Mouse (Mus musculus): ENCODE measurements at regions not wholly inside any gene's neighbourhood (a gene's known extent, or its start where the extent isn't known, plus 50 kb on each side); places are given as distances from the start of the nearest gene placed in this dataset.

- no peak for TF ChIP-seq GATA1 (IDR thresholded peaks at IDR 0.05; ENCODE audit: borderline replicate concordance, low read length)
- no peak for TF ChIP-seq FLI1 (IDR thresholded peaks at IDR 0.05; ENCODE audit: low read length)
These were observed 306.7 kb upstream of the Pdzrn3 start for GRCm38 (mm10) chr6:101684390-101684789.

Data from megakaryocyte, embryonic 14.5 days (primary cell).